Mouse (Mus musculus) CH12.LX (cell line): ENCODE results near the gene Brinp2. TPM values are rescaled to one million over a fixed set of nuclear protein-coding genes. Genes with fewer than 3 reads are reported as not detected.
A peak's percentile ranks its signal among the peaks of the same experiment; 100 is the strongest.

Experiments
- DNase-seq: peaks from one replicate; pipeline ENCODE4 v3.0.0-alpha.2; 2013; ENCODE audit errors: extremely low read depth
- H3K27ac ChIP-seq: 2 replicates; pipeline ENCODE4 v1.5.1; 2012; ENCODE audit warnings: low read depth, mild to moderate bottlenecking, control low read depth, moderate library complexity; ENCODE audit not compliant: insufficient read depth
- H3K27me3 ChIP-seq: replicated peaks from 2 replicates; pipeline ENCODE3; 2012; ENCODE audit warnings: inconsistent platforms
- H3K36me3 ChIP-seq, 2 experiments: replicated peaks in 1 of 2; 2 replicates each; pipeline versions ENCODE3 to v1.6.1; 2012; ENCODE audit warnings: inconsistent platforms in 1 of 2, low read length in 1 of 2, mild to moderate bottlenecking in 1 of 2, mixed read lengths in 1 of 2, moderate library complexity in 1 of 2; ENCODE audit not compliant: control insufficient read depth in 1 of 2, insufficient read depth in 1 of 2
- H3K4me1 ChIP-seq, 2 experiments: 2 replicates each; pipeline ENCODE4 v1.6.1; 2012; ENCODE audit warnings: inconsistent platforms in 1 of 2, moderate library complexity in 1 of 2; ENCODE audit not compliant: insufficient read depth in 2 of 2, control insufficient read depth in 1 of 2
- H3K4me2 ChIP-seq: 2 replicates; pipeline ENCODE4 v1.6.1; 2012; ENCODE audit warnings: low read depth, mild to moderate bottlenecking, control low read depth; ENCODE audit not compliant: poor library complexity, insufficient read depth, severe bottlenecking
- H3K4me3 ChIP-seq, 3 experiments: fragments of 150-350 bp in 1 of 3; sonication (generic) in 1 of 3; replicated peaks in 1 of 3; 2 replicates each; pipeline versions ENCODE3 to v1.5.1; 2011 to 2012; ENCODE audit warnings: low read depth in 2 of 3, low read length in 2 of 3, mild to moderate bottlenecking in 2 of 3, moderate library complexity in 2 of 3, control low read depth in 1 of 3, improper control_type of control experiment in 1 of 3, inconsistent platforms in 1 of 3, mixed read lengths in 1 of 3; ENCODE audit not compliant: poor library complexity in 1 of 3
- H3K79me2 ChIP-seq: replicated peaks from 2 replicates; pipeline ENCODE4 v1.6.1; 2012; ENCODE audit warnings: mild to moderate bottlenecking, moderate library complexity; ENCODE audit not compliant: control insufficient read depth, poor library complexity, insufficient read depth, severe bottlenecking; ENCODE audit errors: extremely low read depth
- H3K9ac ChIP-seq: 2 replicates; pipeline ENCODE4 v1.6.1; 2012; ENCODE audit warnings: low read depth, mild to moderate bottlenecking, control low read depth, moderate library complexity; ENCODE audit not compliant: insufficient read depth
- H3K9me3 ChIP-seq: replicated peaks from 2 replicates; pipeline ENCODE3; 2012; ENCODE audit warnings: low read length, inconsistent platforms, mixed read lengths
- BHLHE40 ChIP-seq: IDR thresholded peaks from 2 replicates; pipeline ENCODE4 v1.6.1; 2011; ENCODE audit warnings: mild to moderate bottlenecking, low read depth, low read length, improper control_type of control experiment
- CHD2 ChIP-seq: IDR thresholded peaks from 2 replicates; pipeline ENCODE4 v1.6.1; 2011; ENCODE audit warnings: low read length, improper control_type of control experiment
- E2F4 ChIP-seq: IDR thresholded peaks from 2 replicates; pipeline ENCODE4 v1.6.1; 2011; ENCODE audit warnings: low read depth, low read length, improper control_type of control experiment; ENCODE audit not compliant: insufficient replicate concordance
- ELF1 ChIP-seq: IDR thresholded peaks from 2 replicates; pipeline ENCODE4 v1.6.1; 2014; ENCODE audit warnings: low read depth, mild to moderate bottlenecking, inconsistent platforms, low read length, improper control_type of control experiment
- EP300 ChIP-seq: IDR thresholded peaks from 2 replicates; pipeline ENCODE4 v1.6.1; 2011; ENCODE audit warnings: low read length, improper control_type of control experiment
- ETS1 ChIP-seq: conservative IDR thresholded peaks from 2 replicates; pipeline ENCODE4 v1.6.1; 2012; ENCODE audit warnings: low read depth, mild to moderate bottlenecking, inconsistent platforms, low read length, improper control_type of control experiment, moderate library complexity
- GABPA ChIP-seq: IDR thresholded peaks from 2 replicates; pipeline ENCODE4 v1.6.1; 2012; ENCODE audit warnings: low read depth, low read length, improper control_type of control experiment, inconsistent platforms; ENCODE audit not compliant: insufficient replicate concordance
- HCFC1 ChIP-seq: IDR thresholded peaks from 2 replicates; pipeline ENCODE4 v1.6.1; 2012; ENCODE audit warnings: low read depth, mild to moderate bottlenecking, inconsistent platforms, low read length, improper control_type of control experiment
- IRF4 ChIP-seq: IDR thresholded peaks from 2 replicates; pipeline ENCODE4 v1.6.1; 2014; ENCODE audit warnings: low read depth, mild to moderate bottlenecking, inconsistent platforms, low read length, improper control_type of control experiment
- JUN ChIP-seq: IDR thresholded peaks from 2 replicates; pipeline ENCODE4 v1.6.1; 2011; ENCODE audit warnings: low read depth, mild to moderate bottlenecking, low read length, improper control_type of control experiment, moderate library complexity; ENCODE audit not compliant: insufficient read depth
- MAFK ChIP-seq: IDR thresholded peaks from 2 replicates; pipeline ENCODE4 v1.6.1; 2011; ENCODE audit warnings: low read length, improper control_type of control experiment; ENCODE audit not compliant: insufficient replicate concordance
- PAX5 ChIP-seq: IDR thresholded peaks from 2 replicates; pipeline ENCODE4 v1.6.1; 2012; ENCODE audit warnings: low read length, inconsistent platforms, mixed read lengths
- POLR2A ChIP-seq: IDR thresholded peaks from 2 replicates; pipeline ENCODE4 v1.6.1; 2011; ENCODE audit warnings: low read depth, mild to moderate bottlenecking, improper control_type of control experiment, low read length
- SIN3A ChIP-seq: IDR thresholded peaks from 2 replicates; pipeline ENCODE4 v1.6.1; 2012; ENCODE audit warnings: low read length, improper control_type of control experiment, inconsistent platforms
- UBTF ChIP-seq: IDR thresholded peaks from 2 replicates; pipeline ENCODE4 v1.6.1; 2012; ENCODE audit warnings: low read depth, mild to moderate bottlenecking, inconsistent platforms, low read length, improper control_type of control experiment, moderate library complexity
- ZC3H11A ChIP-seq: IDR thresholded peaks from 2 replicates; pipeline ENCODE4 v1.6.1; 2012; ENCODE audit warnings: low read depth, mild to moderate bottlenecking, inconsistent platforms, low read length, improper control_type of control experiment
- dilution Hi-C: fragments of 300-500 bp; cut with MboI; formaldehyde crosslinking; loops from 2 replicates; pipeline ENCODE4 v1.14.3; 2020; ENCODE audit warnings: low sequenced_read_pairs; ENCODE audit not compliant: extremely low pct_unique_long_range_greater_than_20kb, extremely low pct_ligation_motif_present
- in situ Hi-C: fragments of 300-500 bp; cut with MboI; formaldehyde crosslinking; loops from 3 replicates; pipeline ENCODE4 v1.14.3; 2019; ENCODE audit warnings: low sequenced_read_pairs, low pct_ligation_motif_present, low pct_unique_long_range_greater_than_20kb, mixed read lengths
- polyA plus RNA-seq: library from polyadenylated mRNA; unstranded; fragments of >175 nt; gene quantifications from 2 replicates; pipeline ENCODE4 v1.2.1, GENCODE M21; 2012; ENCODE audit warnings: low read depth; ENCODE audit not compliant: insufficient read length
- total RNA-seq, 2 experiments: library from RNA; depleted of rRNA; stranded (reverse); fragments of 300-350 nt in 1 of 2; fragments of >200 nt in 1 of 2; gene quantifications; 2 replicates each; pipeline ENCODE4 v1.2.3; 2012 to 2014

Brinp2 gene
- total and polyA plus RNA-seq, 3 experiments = 0.04 to 0.26 (median 0.05) TPM

DNA sequence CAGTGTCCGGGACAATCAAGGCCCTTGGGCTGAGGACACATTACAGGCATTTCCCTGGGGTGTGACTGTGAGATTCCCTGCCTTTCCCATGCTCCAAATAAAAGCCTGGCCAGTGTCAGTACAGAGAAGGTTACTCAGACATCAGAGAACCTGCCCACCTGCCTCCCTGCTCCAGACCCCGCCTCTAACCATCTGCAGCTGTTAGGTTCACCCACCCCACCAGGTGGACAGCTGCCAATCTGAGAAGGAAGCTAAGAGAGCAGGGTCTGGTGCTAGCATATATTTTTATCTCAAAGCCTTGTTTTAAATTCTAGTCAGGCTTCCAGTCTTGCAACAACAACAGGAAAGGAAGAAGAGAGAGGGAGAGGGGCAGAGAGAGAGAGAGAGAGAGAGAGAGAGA is 128.9 kb downstream of the Brinp2 start:
- in situ Hi-C loops = no loop called here
- Histone ChIP-seq H3K27me3 (no peaks in the 10 kb centered on the region), H3K36me3 (no peaks in the 10 kb centered on the region), H3K4me1 (peaks cover 6 to 27% of the 10 kb centered on the region in 2 experiments; a peak in 3 of 4 replicates), H3K9ac (no peak overlapping the region), H3K79me2 (no peaks in the 10 kb centered on the region), H3K9me3 (no peaks in the 10 kb centered on the region), H3K4me3 (no peak overlapping the region), H3K27ac (no peak overlapping the region), H3K4me2 (peak overlapping the region; percentile 39; the same call in 1 of the 2 replicates)
- TF ChIP-seq UBTF (no peak), PAX5 (no peak), ELF1 (no peak), SIN3A (no peak), IRF4 (no peak), GABPA (no peak), MAFK (no peak), EP300 (no peak), E2F4 (no peak), ETS1 (no peak), HCFC1 (no peak), ZC3H11A (no peak)
- DNase-seq = peak; percentile 19
- dilution Hi-C loops = no loop called here

- Histone ChIP-seq H3K4me1 (peaks cover 6 to 29% of the 10 kb centered on the region in 2 experiments; a peak in 3 of 4 replicates), H3K36me3 (no peaks in the 10 kb centered on the region), H3K4me2 (peak overlapping the region; percentile 39; the same call in 1 of the 2 replicates), H3K9ac (no peak overlapping the region), H3K27me3 (no peaks in the 10 kb centered on the region), H3K9me3 (no peaks in the 10 kb centered on the region), H3K4me3 (no peak overlapping the region), H3K27ac (no peak overlapping the region), H3K79me2 (no peaks in the 10 kb centered on the region)
- in situ Hi-C loops (no loop called here), dilution Hi-C loops (no loop called here)
- TF ChIP-seq ETS1 (0 out of 2 replicates have a peak, but pooled peaks have one; percentile 13), CHD2 (no peak), UBTF (no peak)
- DNase-seq = peak; percentile 47
Observed at GRCm38 (mm10) chr1:158226689-158227088, 129.4 kb downstream of the Brinp2 start.

- Histone ChIP-seq H3K4me2 (no peak overlapping the region), H3K4me1 (peaks cover 0 to 55% of the 10 kb centered on the region in 2 experiments; a peak in 2 of 4 replicates), H3K36me3 (no peaks in the 10 kb centered on the region), H3K4me3 (no peak overlapping the region), H3K27me3 (no peaks in the 10 kb centered on the region), H3K79me2 (no peaks in the 10 kb centered on the region), H3K9ac (no peak overlapping the region), H3K9me3 (no peaks in the 10 kb centered on the region), H3K27ac (no peak overlapping the region)
- no peak for TF ChIP-seq ELF1
- no peak for TF ChIP-seq JUN
- no peak for TF ChIP-seq POLR2A
- peak; percentile 77 for TF ChIP-seq BHLHE40
- TF ChIP-seq EP300 = 0 out of 2 replicates have a peak, but pooled peaks have one; percentile 9
- in situ Hi-C loops (no loop called here), dilution Hi-C loops (no loop called here)
- peak; percentile 54 for DNase-seq
Observed at GRCm38 (mm10) chr1:158221048-158221447, 135.1 kb downstream of the Brinp2 start.
